Mouse (Mus musculus) erythroblast, embryonic 14.5 days (primary cell): ENCODE results near the gene Lysmd3.

Experiments used
- GATA1 ChIP-seq: IDR thresholded peaks from 2 replicates; pipeline ENCODE4 v1.6.1; 2012; ENCODE audit warnings: low read length, inconsistent platforms, mixed read lengths
- TAL1 ChIP-seq: IDR thresholded peaks from 3 replicates; pipeline ENCODE4 v1.6.1; 2012; ENCODE audit warnings: low read length, inconsistent platforms, mixed read lengths

GRCm38 (mm10) chr13:81709805-81710204 lies 52.3 kb downstream of the Lysmd3 start:
- TF ChIP-seq GATA1 (no peak), TAL1 (no peak)
